Comparison of ENCODE assay signal across 16 mouse cellular contexts in the genomic region with DNA sequence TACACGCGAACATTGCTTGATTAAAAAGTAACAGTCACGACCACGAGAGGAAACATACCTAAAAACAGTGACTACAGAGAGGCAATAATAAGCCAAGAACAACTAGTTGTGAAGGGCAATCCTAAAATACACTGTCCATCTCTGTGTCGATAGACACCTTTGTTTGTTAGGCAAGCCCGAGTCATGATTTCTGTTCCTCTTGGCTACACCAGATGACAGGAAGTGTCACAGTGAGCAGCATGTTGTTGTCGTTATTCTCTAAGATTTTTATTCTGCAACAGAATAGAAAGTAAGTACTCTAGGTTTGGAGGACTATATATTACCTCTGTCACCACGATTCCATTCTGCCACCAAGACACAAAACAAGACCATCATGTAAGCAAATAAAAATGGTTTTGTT.
"Had no signal": no experiment of that assay in that cellular context is flagged by ENCODE, and none has a peak within 500 bp of the region (broad histone marks: within the 10 kb centered on the region; RNA-seq: fewer than 3 reads in every experiment).

No protein-coding gene starts in this region.

- ATAC-seq: intestine, postnatal 0 days; midbrain, embryonic 15.5 days had no signal

- H3K9ac ChIP-seq: liver, embryonic 15.5 days; midbrain, embryonic 15.5 days had no signal

- H3K36me3 ChIP-seq: limb, embryonic 10.5 days; liver, embryonic 15.5 days; midbrain, embryonic 10.5 days; midbrain, embryonic 15.5 days had no signal

- H3K4me1 ChIP-seq: limb, embryonic 10.5 days; liver, embryonic 15.5 days; midbrain, embryonic 10.5 days; midbrain, embryonic 15.5 days had no signal

- H3K27ac ChIP-seq: left cerebral cortex, adult 2 months; limb, embryonic 10.5 days; liver, embryonic 15.5 days; midbrain, embryonic 10.5 days; midbrain, embryonic 15.5 days had no signal

- DNase-seq: kidney, adult 8-10 months; kidney, postnatal 25 days; lung, adult 2 months; lung, postnatal 10 days; lung, postnatal 4 days; right cerebral cortex, adult 18-20 months; right cerebral cortex, postnatal 25 days; thymus, adult 18-20 months; thymus, postnatal 14 days had no signal

- H3K4me3 ChIP-seq: left cerebral cortex, adult 2 months; limb, embryonic 10.5 days; liver, embryonic 15.5 days; midbrain, embryonic 10.5 days; midbrain, embryonic 15.5 days had no signal

- H3K4me2 ChIP-seq: liver, embryonic 11.5 days; liver, embryonic 15.5 days; midbrain, embryonic 15.5 days had no signal

- H3K9me3 ChIP-seq: limb, embryonic 10.5 days; liver, embryonic 15.5 days; midbrain, embryonic 10.5 days; midbrain, embryonic 15.5 days had no signal

- H3K27me3 ChIP-seq: midbrain, embryonic 15.5 days had no signal
